Mouse (Mus musculus) hindbrain, embryonic 16.5 days (tissue): Measurements from ENCODE around the gene Cyyr1. TPM values are rescaled to one million over a fixed set of nuclear protein-coding genes. Genes with fewer than 3 reads are reported as not detected.
"Not testable (repeated sequence)": the region's sequence is repeated elsewhere in the genome, so short reads cannot be mapped to it uniquely, and the experiment has no call there.

ENCODE experiments used
- ATAC-seq: fragments of 200-750 bp; cut with Nextera tagmentation; 2 replicates; pipeline ENCODE4 v1.8.0; 2017; ENCODE audit warnings: moderate TSS enrichment, moderate library complexity
- H3K27ac ChIP-seq: fragments of 300-500 bp; sonication (generic); 2 replicates; pipeline ENCODE4 v1.5.1; 2014; ENCODE audit warnings: low read depth, mild to moderate bottlenecking, control low read depth, low read length, moderate library complexity
- H3K27me3 ChIP-seq: fragments of 300-500 bp; sonication (generic); replicated peaks from 2 replicates; pipeline ENCODE4 v1.6.1; 2014; ENCODE audit warnings: low read length; ENCODE audit not compliant: control insufficient read depth, insufficient read depth
- H3K36me3 ChIP-seq: fragments of 300-500 bp; sonication (generic); 2 replicates; pipeline ENCODE4 v1.6.1; 2014; ENCODE audit warnings: mild to moderate bottlenecking, low read length, moderate library complexity, mixed read lengths; ENCODE audit not compliant: control insufficient read depth, insufficient read depth
- H3K4me1 ChIP-seq: fragments of 300-500 bp; sonication (generic); 2 replicates; pipeline ENCODE4 v1.6.1; 2014; ENCODE audit warnings: low read depth, low read length; ENCODE audit not compliant: control insufficient read depth, insufficient read depth
- H3K4me2 ChIP-seq: fragments of 300-500 bp; sonication (generic); 2 replicates; pipeline ENCODE4 v1.6.1; 2014; ENCODE audit warnings: mild to moderate bottlenecking, low read length, control low read depth, moderate library complexity
- H3K4me3 ChIP-seq: fragments of 300-500 bp; sonication (generic); 2 replicates; pipeline ENCODE4 v1.5.1; 2014; ENCODE audit warnings: mild to moderate bottlenecking, low read length, control low read depth, moderate library complexity
- H3K9ac ChIP-seq: fragments of 300-500 bp; sonication (generic); 2 replicates; pipeline ENCODE4 v1.6.1; 2014; ENCODE audit warnings: low read depth, mild to moderate bottlenecking, control low read depth, low read length, moderate library complexity
- H3K9me3 ChIP-seq: fragments of 300-500 bp; sonication (generic); 2 replicates; pipeline ENCODE4 v1.6.1; 2014; ENCODE audit warnings: mild to moderate bottlenecking, low read length, moderate library complexity; ENCODE audit not compliant: control insufficient read depth
- whole genome bisulfite sequencing: fragments of 180-500 bp; shearing (Covaris S2); extraction: QIAGEN DNeasy Blood & Tissue Kit; methylation state at CpG from one replicate; pipeline ENCODE4 v1.1.7; 2014; 5-methylcytosine and 5-hydroxymethylcytosine counted together
- polyA plus RNA-seq: library from polyadenylated mRNA; unstranded; fragments of >200 nt; fragmentation: Nextera tagmentation; extraction: Ambion mirVana; gene quantifications from 2 replicates; pipeline ENCODE4 v1.2.1, GENCODE M21; 2015

Cyyr1 gene
- 2.7 and 3.0 TPM in 2 replicates for polyA plus RNA-seq

DNA sequence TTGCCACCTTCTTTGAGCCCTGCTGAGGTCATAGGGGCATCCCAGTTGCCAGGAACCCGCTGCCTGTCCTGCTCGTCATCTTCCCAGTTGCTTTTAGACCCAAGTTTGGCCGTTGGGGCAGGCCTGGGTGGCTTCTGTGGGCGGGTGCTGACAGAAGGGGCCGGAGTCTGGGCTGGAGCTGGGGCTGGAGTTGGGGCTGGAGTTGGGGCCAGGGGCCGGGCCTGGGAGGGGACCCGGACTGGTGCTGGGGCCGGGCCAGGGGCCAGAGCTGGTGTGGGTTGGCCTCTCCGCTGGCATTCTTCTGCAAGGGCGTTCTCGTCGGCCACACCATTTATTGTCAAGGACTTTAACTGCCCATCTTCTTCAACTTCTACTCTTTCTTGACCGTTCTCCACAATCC, at the start of gene Cyyr1:
Gene Cyyr1 (minus strand): TSS at position 101 of the 400 bp plus-strand sequence.
- not testable (repeated sequence) for H3K9ac ChIP-seq, H3K27me3 ChIP-seq, H3K4me1 ChIP-seq, H3K4me3 ChIP-seq, H3K36me3 ChIP-seq, H3K27ac ChIP-seq, H3K4me2 ChIP-seq, H3K9me3 ChIP-seq, ATAC-seq
- WGBS, result 85% methylated on average over 9 of the region's 13 CpGs

DNA sequence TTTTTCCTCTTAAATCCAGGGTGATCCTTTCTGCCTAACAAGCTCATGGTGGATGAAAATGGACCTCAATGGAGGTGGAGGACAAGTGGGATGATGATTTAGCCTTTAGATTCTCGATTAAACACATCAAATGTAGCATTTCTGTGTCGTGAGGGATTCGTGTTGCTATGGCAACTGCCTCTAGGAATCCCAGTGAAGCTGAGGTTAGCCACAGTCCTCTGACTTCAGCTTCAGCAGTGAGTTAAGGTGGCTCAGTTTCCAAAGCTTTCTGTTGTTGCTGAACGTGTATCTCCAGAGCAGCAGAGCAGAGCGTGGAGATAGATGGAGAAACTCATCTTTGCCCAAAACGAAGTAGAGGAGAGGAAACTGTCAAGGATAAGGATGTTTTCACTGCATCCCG, 35.6 kb upstream of the Cyyr1 start:
- Histone ChIP-seq H3K9me3 (no peaks in the 10 kb centered on the region), H3K4me2 (no peak overlapping the region), H3K4me1 (no peaks in the 10 kb centered on the region), H3K27ac (no peak overlapping the region), H3K4me3 (no peak overlapping the region), H3K27me3 (no peaks in the 10 kb centered on the region), H3K9ac (no peak overlapping the region), H3K36me3 (no peaks in the 10 kb centered on the region)
- 56% methylated on average over 7 of the region's 7 CpGs for WGBS
- no peak for ATAC-seq

DNA sequence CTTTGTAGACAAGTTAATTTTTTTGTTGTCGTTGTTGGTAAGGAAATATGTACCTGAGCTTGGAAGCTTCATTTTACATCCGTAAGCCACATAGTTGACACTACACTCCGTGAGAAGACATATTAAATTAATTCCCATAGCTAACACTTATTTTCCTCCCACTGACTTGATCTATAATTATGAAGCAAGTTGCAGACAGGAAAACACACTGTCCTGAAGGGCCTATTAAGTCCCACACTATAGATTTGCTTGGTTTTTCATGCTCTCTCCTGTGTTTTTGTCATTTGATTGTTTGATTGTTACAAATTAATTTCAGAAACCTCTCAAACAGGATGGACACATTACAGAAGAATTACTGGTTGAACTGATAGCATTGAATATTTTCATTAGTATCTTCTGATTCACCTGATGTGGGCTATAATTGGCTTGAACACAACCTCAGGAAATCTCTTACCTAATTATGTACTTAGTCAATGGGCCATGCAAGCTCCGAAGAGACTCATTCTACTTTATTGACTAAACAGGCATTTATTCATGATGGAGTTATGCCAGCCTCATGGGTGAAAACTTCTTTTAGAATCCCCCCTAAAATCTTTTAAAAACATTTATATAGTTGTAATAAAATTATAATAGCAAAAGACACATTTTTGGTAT, 34.5 kb upstream of the Cyyr1 start:
- no peak overlapping the region for H3K27ac ChIP-seq
- WGBS, result 77% methylated on average over 4 of the region's 4 CpGs
- ATAC-seq, result no peak; the same call in 1 of the 2 replicates

DNA sequence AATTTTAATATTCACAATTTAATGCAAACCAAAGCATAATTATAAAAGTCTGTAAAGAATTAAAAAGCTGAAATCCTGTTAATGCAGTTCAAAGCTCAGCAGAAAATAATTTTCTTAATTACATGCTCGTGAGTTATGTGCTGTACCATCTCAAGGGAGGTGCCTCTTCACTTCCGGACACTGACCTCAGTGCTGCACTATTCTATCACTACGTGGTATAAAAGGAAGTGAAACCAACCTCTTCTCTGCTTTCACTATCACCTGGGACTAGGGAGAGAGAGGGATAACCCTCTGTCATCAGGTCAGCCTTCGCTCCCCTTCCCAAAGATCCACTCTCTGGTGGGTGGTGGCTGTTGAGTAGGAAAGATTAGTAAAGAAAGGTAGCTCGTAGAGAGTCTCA, 13.3 kb upstream of the Cyyr1 start:
- Histone ChIP-seq H3K9me3 (no peaks in the 10 kb centered on the region), H3K4me1 (no peaks in the 10 kb centered on the region), H3K4me2 (no peak overlapping the region), H3K27ac (no peak overlapping the region), H3K4me3 (no peak overlapping the region), H3K27me3 (no peaks in the 10 kb centered on the region), H3K9ac (no peak overlapping the region), H3K36me3 (no peaks in the 10 kb centered on the region)
- WGBS, result 88% methylated on average over 5 of the region's 5 CpGs
- ATAC-seq, result no peak

More for the DNA sequence above, 34.5 kb upstream of the Cyyr1 start:
- no peaks in the 10 kb centered on the region for H3K4me1 ChIP-seq
- H3K36me3 ChIP-seq, result no peaks in the 10 kb centered on the region
- H3K9me3 ChIP-seq, result no peaks in the 10 kb centered on the region
- H3K27me3 ChIP-seq, result no peaks in the 10 kb centered on the region
- no peak overlapping the region for H3K9ac ChIP-seq
- H3K4me3 ChIP-seq, result no peak overlapping the region
- H3K4me2 ChIP-seq, result no peak overlapping the region

DNA sequence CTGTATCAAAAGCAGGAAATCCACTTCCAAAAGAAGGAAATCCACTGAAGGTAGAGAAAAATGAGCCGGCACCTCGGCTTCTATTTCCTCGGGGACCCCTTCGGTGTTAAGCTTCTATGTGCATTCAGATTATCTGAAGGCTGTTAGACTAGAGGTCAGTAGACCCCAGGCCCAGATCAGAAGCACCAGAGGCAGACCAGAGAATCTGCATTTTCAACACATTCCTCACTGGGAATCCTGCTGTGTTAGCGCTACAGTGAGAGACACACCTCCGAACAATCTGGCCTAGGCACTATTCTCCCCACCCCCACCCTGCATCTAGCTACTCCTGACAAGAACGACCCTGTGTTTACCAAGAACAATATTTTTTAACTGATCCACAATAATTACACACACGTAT, 641 bp upstream of the Cyyr1 start:
- H3K4me3 ChIP-seq, result no peak overlapping the region
- no peak overlapping the region for H3K27ac ChIP-seq
- 55% methylated on average over 8 of the region's 8 CpGs for WGBS
- ATAC-seq, result no peak
- H3K9me3 ChIP-seq, result 0 out of 2 replicates have a peak, but pooled peaks cover 3% of the 10 kb centered on the region
- H3K4me2 ChIP-seq, result no peak overlapping the region
- H3K9ac ChIP-seq, result no peak overlapping the region
- H3K27me3 ChIP-seq, result no peaks in the 10 kb centered on the region
- H3K36me3 ChIP-seq, result no peaks in the 10 kb centered on the region
- no peaks in the 10 kb centered on the region for H3K4me1 ChIP-seq

DNA sequence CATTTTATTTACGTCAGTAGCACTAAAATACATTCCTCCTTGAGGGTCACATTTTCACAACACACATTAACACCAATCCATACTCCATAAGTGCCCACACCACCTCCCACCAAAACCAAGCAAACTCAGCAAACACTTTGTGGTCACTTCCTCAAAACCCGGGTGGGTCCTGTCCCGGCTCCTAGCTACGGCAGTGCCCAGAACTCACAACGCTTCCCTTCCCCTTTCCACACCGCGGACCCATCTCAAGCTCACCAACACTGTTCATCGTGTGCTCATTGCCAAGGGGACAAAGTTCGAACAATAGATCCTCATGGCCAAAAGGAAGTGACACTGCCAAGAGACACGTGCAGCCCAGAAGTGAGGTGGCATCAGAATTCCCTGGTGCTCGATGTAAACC, 1.2 kb downstream of the Cyyr1 start:
- not testable (repeated sequence) for H3K4me3 ChIP-seq, H3K9ac ChIP-seq, H3K9me3 ChIP-seq, ATAC-seq, H3K36me3 ChIP-seq, H3K4me2 ChIP-seq, H3K4me1 ChIP-seq, H3K27ac ChIP-seq, H3K27me3 ChIP-seq
- WGBS, result 90% methylated on average over 1 of the region's 11 CpGs

DNA sequence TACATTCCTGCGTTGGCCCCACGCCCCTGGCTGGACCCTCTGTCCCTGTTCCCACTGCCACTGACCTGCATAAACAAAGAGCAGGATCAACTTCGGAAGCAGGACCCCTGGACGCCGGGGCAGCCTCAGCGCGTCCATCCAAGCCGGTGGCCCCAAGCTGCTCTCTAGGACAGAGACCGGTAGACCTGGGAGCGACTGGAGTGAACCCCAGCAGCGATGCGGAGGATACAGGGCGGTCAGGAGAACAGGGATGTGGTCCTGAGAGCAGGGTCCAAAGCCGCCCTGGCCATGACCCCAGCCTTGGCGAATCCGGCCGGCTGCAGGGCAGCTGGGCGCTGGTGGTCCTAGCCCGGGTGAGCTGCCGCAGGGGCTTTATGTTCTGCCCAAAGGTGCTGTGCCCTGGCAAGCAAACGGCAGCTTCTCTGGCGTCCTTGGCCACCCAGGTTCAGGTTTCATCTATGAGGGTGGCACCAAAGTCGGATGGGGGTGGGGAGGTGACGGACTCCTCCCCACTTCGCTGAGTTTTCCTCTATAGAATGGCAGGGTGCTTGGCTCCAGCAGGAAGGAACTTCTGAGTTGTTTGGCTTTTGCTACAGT, 3.1 kb downstream of the Cyyr1 start:
- Histone ChIP-seq H3K9me3 (0 out of 2 replicates have a peak, but pooled peaks cover 3% of the 10 kb centered on the region), H3K4me3 (peak overlapping the region; percentile 37), H3K4me1 (no peaks in the 10 kb centered on the region), H3K27ac (no peak overlapping the region), H3K27me3 (no peaks in the 10 kb centered on the region), H3K36me3 (no peaks in the 10 kb centered on the region), H3K9ac (peak overlapping the region; percentile 24), H3K4me2 (peak overlapping the region; percentile 55)
- 2% methylated on average over 24 of the region's 25 CpGs for WGBS
- ATAC-seq, result peak; percentile 30; the same call in 1 of the 2 replicates

DNA sequence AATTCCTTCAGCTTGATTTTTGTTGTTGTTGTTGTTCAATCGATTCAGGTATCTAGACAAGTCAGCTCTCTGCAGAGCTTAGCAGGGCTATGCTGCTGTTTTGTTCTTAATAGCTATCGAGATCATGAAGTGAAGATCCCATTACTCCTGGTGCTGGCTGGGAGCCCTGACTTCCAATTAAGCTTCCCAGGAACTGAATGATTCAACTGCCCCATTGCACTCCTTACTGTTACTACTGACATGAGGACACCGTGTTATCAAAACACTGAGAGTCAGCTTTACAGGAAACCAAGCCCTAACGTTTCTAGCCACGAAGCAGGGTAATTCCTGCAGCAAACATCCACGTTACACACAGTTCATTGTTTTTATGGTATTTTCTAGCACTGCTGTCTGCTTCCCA, 6.7 kb downstream of the Cyyr1 start:
- Histone ChIP-seq H3K27me3 (no peaks in the 10 kb centered on the region), H3K27ac (no peak overlapping the region), H3K36me3 (no peaks in the 10 kb centered on the region), H3K9ac (no peak overlapping the region), H3K4me3 (no peak overlapping the region), H3K9me3 (0 out of 2 replicates have a peak, but pooled peaks cover 3% of the 10 kb centered on the region), H3K4me2 (no peak overlapping the region), H3K4me1 (no peaks in the 10 kb centered on the region)
- ATAC-seq, result no peak
- 62% methylated on average over 6 of the region's 6 CpGs for WGBS

DNA sequence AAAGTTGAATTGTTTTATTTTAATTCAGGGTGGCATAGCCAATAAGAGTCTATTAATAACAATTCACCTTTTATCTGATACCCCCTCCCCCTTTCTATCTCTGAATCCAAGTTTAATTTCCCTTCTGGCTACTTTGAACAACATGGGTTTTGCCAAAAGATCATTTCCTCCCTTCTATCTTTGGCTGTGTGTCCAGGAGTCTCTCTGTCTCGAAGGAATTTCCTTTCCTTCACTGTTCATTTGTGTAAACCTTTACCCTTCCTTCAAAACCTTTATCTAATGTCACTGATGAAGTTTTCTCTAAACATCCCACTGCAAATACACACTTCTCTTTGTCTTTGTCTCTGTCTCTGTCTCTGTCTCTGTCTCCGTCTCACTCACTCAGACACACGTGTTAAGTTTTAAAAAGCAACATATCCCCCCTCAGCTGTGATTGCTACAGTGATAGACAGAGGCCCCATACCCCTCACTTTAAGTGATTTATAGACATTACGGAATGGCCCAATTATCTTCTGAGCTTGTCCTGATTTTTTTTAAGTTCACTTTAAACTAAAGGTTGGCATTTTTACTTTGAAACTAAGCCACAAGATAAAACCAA, 11.4 kb downstream of the Cyyr1 start:
- Histone ChIP-seq H3K4me1 (no peaks in the 10 kb centered on the region), H3K4me3 (no peak overlapping the region), H3K27me3 (no peaks in the 10 kb centered on the region), H3K4me2 (no peak overlapping the region), H3K9me3 (no peaks in the 10 kb centered on the region), H3K27ac (no peak overlapping the region), H3K9ac (no peak overlapping the region), H3K36me3 (no peaks in the 10 kb centered on the region)
- ATAC-seq, result no peak
- WGBS, result 77% methylated on average over 4 of the region's 4 CpGs
